Mouse (Mus musculus) hindbrain, postnatal 0 days (tissue): ENCODE data around the gene Hpd. TPM values are rescaled to one million over a fixed set of nuclear protein-coding genes. Genes with fewer than 3 reads are reported as not detected.

Source experiments
- ATAC-seq: fragments of 200-750 bp; cut with Nextera tagmentation; 2 replicates; pipeline ENCODE4 v1.8.0; 2017; ENCODE audit warnings: mild to moderate bottlenecking, moderate TSS enrichment, moderate library complexity
- DNase-seq: peaks from one replicate; pipeline ENCODE4 v3.0.0-alpha.2; 2015; ENCODE audit warnings: low spot score
- H3K27ac ChIP-seq: fragments of 300-500 bp; sonication (generic); 2 replicates; pipeline ENCODE4 v1.5.1; 2014; ENCODE audit warnings: mild to moderate bottlenecking
- H3K27me3 ChIP-seq: fragments of 300-500 bp; sonication (generic); 2 replicates; pipeline ENCODE4 v1.6.1; 2014; ENCODE audit warnings: low read length, mixed read lengths; ENCODE audit not compliant: insufficient read depth
- H3K36me3 ChIP-seq: fragments of 300-500 bp; sonication (generic); 2 replicates; pipeline ENCODE4 v1.6.1; 2014; ENCODE audit warnings: low read length, mixed read lengths; ENCODE audit not compliant: insufficient read depth
- H3K4me1 ChIP-seq: fragments of 300-500 bp; sonication (generic); 2 replicates; pipeline ENCODE4 v1.6.1; 2014; ENCODE audit warnings: antibody characterized with exemption, low read length, mixed read lengths; ENCODE audit not compliant: insufficient read depth
- H3K4me2 ChIP-seq: fragments of 300-500 bp; sonication (generic); 2 replicates; pipeline ENCODE4 v1.6.1; 2014; ENCODE audit warnings: low read depth, mild to moderate bottlenecking, low read length, moderate library complexity, mixed read lengths
- H3K4me3 ChIP-seq: fragments of 300-500 bp; sonication (generic); 2 replicates; pipeline ENCODE4 v1.5.1; 2014; ENCODE audit warnings: low read length
- H3K9ac ChIP-seq: fragments of 300-500 bp; sonication (generic); replicated peaks from 2 replicates; pipeline ENCODE4 v1.6.1; 2014; ENCODE audit warnings: mild to moderate bottlenecking, low read length, moderate library complexity, mixed read lengths
- H3K9me3 ChIP-seq: fragments of 300-500 bp; sonication (generic); 2 replicates; pipeline ENCODE4 v1.6.1; 2016; ENCODE audit warnings: low read length, mixed read lengths
- CTCF ChIP-seq: IDR thresholded peaks from 2 replicates; pipeline ENCODE4 v1.5.1; 2016; ENCODE audit warnings: antibody characterized with exemption, control low read depth, low read depth
- WGBS: fragments of 180-500 bp; shearing (Covaris S2); extraction: QIAGEN DNeasy Blood & Tissue Kit; methylation state at CpG from one replicate; pipeline ENCODE4 v1.1.7; 2014; 5-methylcytosine and 5-hydroxymethylcytosine counted together
- polyA plus RNA-seq: library from polyadenylated mRNA; unstranded; fragments of >200 nt; fragmentation: Nextera tagmentation; extraction: Ambion mirVana; gene quantifications from 2 replicates; pipeline ENCODE4 v1.2.1, GENCODE M21; 2015
- total RNA-seq: library from RNA; depleted of rRNA; stranded (reverse); fragments of >200 nt; gene quantifications from 2 replicates; pipeline ENCODE4 v1.2.3, GENCODE M21; 2014

Gene Hpd
- total and polyA plus RNA-seq, 2 experiments from 2014 or later, result not detected

DNA sequence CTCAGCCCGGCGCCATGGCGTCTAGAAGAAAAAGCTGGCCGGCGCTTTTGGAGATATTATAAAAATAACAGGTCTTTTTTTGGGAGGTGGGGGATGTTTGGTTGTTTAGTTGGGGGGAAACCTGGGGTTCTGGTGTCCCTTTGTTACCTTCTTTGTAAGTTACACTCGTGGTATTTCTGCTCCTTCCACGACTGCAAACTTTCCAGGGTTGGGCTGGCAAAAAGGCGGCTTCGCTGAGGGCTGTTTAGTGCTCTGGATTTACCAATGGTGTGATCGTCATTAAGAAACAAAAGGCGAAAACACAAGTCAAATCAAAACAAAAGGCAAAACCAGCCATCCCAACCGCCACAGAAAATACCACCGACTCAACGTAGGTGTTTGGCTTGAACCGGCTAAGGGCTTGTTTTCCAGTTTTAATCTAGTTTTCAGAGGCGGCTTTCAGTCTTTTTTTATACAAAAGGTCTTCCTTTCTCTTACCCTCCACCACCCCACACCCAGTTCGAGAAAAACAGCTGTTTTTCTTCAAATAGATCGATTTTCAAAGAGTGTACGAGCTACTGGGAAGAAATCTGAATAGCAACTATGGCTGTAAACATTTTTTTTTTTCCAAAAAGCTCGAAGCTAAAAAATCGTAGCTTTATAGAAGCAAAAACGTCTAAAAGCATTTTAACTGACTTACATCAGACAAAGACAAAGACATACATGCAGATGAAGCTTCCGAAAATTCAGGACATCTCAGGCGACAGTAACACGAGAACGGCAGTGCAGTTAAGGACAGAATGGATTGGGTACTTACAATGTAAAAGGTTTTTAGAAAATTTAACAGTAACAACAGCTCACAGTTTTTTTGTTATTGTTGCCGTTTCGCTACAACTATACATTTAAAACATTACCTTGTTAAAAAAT, 42.6 kb downstream of the Hpd start:
- Histone ChIP-seq H3K27ac (peak overlapping the region; percentile 100), H3K36me3 (no peaks in the 10 kb centered on the region), H3K4me3 (peak overlapping the region; percentile 78), H3K9ac (peak overlapping the region; percentile 96), H3K4me1 (peaks cover 37% of the 10 kb centered on the region), H3K27me3 (no peaks in the 10 kb centered on the region), H3K9me3 (no peaks in the 10 kb centered on the region), H3K4me2 (peak overlapping the region; percentile 99)
- no peak for ATAC-seq
- peak; percentile 45 for DNase-seq
- no peak for TF ChIP-seq CTCF
- WGBS, result 1% methylated on average over 28 of the region's 28 CpGs

DNA sequence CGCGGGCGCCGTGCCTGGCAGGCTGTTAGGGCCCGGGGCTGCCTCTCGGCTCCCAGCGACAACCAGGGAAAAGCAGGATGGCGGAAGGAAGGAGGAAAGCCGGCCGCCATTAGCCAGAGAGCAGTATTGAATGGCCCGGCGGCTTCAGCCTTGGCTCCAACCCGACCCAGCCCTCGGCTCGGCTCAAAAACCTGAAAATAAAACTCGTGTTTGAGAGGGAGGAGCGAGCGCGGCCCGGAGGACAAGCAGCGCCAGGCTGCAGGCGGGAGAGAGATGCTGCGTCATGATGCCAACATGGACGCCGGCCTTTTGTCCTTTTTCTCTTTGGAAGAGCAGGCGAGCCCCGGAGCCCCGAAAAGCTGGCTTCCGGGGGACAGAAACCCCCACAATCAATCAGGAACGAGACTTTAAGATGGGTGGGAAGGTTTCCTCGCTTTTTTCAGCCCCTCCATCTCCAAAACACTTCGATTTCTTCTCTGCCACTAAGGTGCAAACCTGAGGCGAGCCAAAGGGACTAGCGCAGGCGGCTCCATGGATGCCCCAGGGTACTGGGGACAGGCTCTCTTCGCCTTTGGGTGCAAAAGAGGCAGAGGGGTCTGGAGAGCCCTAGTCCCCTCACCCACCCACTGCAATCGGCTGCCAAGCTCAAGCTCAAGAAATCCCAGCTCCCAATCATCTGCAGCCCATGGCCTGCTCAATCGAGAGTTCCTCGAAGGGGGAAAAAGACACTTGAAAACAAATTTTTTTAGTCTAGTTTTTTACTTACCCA, 43.4 kb downstream of the Hpd start:
- ATAC-seq (peak; percentile 15), DNase-seq (peak; percentile 91)
- WGBS, result under 1% methylated on average over 39 of the region's 39 CpGs
- H3K27me3 ChIP-seq, result no peaks in the 10 kb centered on the region
- peak overlapping the region; percentile 96 for H3K9ac ChIP-seq
- H3K4me1 ChIP-seq, result peaks cover 45% of the 10 kb centered on the region
- no peaks in the 10 kb centered on the region for H3K9me3 ChIP-seq
- peak overlapping the region; percentile 100 for H3K27ac ChIP-seq
- H3K4me2 ChIP-seq, result peak overlapping the region; percentile 99
- peak overlapping the region; percentile 78 for H3K4me3 ChIP-seq
- no peaks in the 10 kb centered on the region for H3K36me3 ChIP-seq
- no peak for TF ChIP-seq CTCF

- H3K4me2 ChIP-seq, result peak overlapping the region; percentile 99
- peak overlapping the region; percentile 100 for H3K27ac ChIP-seq
- under 1% methylated on average over 37 of the region's 40 CpGs for WGBS
- ATAC-seq (peak; percentile 21), DNase-seq (peak; percentile 77)
- TF ChIP-seq CTCF, result peak; percentile 41
- H3K36me3 ChIP-seq, result no peaks in the 10 kb centered on the region
- no peaks in the 10 kb centered on the region for H3K27me3 ChIP-seq
- H3K4me3 ChIP-seq, result peak overlapping the region; percentile 78
- no peaks in the 10 kb centered on the region for H3K9me3 ChIP-seq
- H3K4me1 ChIP-seq, result peaks cover 47% of the 10 kb centered on the region
- peak overlapping the region; percentile 96 for H3K9ac ChIP-seq
These were observed 44.2 kb downstream of the Hpd start for GRCm38 (mm10) chr5:123138230-123138911.

- H3K36me3 ChIP-seq, result no peaks in the 10 kb centered on the region
- peaks cover 52% of the 10 kb centered on the region for H3K4me1 ChIP-seq
- peak overlapping the region; percentile 99 for H3K4me2 ChIP-seq
- peak overlapping the region; percentile 78 for H3K4me3 ChIP-seq
- DNase-seq, result no peak
- H3K9ac ChIP-seq, result peak overlapping the region; percentile 96
- H3K27me3 ChIP-seq, result no peaks in the 10 kb centered on the region
- no peaks in the 10 kb centered on the region for H3K9me3 ChIP-seq
- ATAC-seq, result no peak
- under 1% methylated on average over 6 of the region's 6 CpGs for WGBS
- H3K27ac ChIP-seq, result peak overlapping the region; percentile 100
- no peak for TF ChIP-seq CTCF
These were observed 44.7 kb downstream of the Hpd start for GRCm38 (mm10) chr5:123137910-123138229.

DNA sequence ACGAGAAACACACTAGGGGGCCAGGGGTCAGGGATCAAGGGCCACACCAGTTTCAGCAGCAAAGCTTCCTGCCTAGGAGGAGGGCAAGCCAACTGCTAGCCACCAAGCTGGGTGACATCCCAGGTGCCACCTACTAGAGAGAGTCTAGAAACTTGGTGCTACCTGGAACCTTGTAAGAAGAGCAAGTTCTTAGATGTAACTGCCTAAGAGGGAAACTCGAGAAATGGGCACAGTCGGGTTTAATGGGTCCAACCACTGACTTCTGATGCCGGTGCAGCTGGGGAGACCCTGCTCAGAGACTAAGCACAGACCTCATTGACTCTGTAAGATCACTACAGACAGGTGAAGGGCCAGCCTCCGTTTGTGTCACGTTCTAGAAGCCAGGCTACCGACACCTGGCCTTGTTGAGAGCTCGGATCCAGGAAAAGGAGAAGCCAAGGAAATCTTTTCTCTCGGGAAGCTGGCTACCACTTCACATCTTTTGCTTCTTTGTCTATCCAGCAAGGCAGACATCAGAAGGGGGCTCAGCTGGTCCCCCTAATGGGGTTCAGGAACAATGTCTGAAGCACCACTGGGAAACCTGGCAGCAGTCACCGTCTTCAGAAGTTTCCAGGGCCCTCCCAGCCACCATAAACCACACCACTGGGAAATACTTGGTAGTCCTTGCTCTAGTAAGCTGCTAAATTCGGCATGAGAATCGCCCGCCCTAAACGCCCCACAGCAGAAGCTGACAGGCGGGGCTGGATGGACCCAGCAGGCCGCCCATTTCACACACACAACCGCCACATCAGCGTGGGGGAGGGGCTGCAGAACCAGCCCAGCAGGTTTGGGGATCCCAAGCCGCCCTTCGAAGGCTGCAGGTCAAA, 45.2 kb downstream of the Hpd start:
- 1% methylated on average over 20 of the region's 20 CpGs for WGBS
- ATAC-seq (no peak), DNase-seq (peak; percentile 72)
- TF ChIP-seq CTCF, result no peak
- H3K9me3 ChIP-seq, result no peaks in the 10 kb centered on the region
- peaks cover 58% of the 10 kb centered on the region for H3K4me1 ChIP-seq
- H3K27ac ChIP-seq, result peak overlapping the region; percentile 100
- no peaks in the 10 kb centered on the region for H3K36me3 ChIP-seq
- peak overlapping the region; percentile 96 for H3K9ac ChIP-seq
- peak overlapping the region; percentile 78 for H3K4me3 ChIP-seq
- peak overlapping the region; percentile 99 for H3K4me2 ChIP-seq
- no peaks in the 10 kb centered on the region for H3K27me3 ChIP-seq
